Mouse (Mus musculus) lung, postnatal 0 days (tissue): ENCODE results near the gene Dnaja4.

ENCODE experiments used
- CTCF ChIP-seq: IDR thresholded peaks from 2 replicates; pipeline ENCODE4 v1.5.1; 2016; ENCODE audit warnings: antibody characterized with exemption, mild to moderate bottlenecking
- EP300 ChIP-seq: IDR thresholded peaks from 2 replicates; pipeline ENCODE4 v1.6.1; 2016; ENCODE audit warnings: antibody characterized with exemption, mild to moderate bottlenecking, control low read depth

DNA sequence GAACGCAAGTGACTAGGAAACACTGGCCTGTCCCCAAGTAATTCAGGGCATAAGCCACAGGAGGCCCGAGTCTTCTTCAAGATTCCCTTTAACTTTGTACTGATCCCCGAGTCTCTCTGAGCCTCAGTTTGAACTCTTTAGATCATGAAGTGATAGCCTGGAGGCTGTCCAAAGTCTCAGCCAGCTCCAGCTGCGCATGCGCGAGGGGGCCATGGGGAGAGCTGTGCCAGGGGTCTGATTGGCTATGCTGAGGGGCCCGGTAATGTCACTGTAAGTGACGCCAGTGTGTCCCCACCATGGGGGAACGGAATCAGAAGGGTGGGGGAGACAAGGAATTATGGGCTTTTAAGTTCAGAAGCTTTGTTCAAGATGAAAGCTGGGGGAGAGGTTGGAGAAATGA, 34.3 kb upstream of the Dnaja4 start:
- TF ChIP-seq CTCF (no peak), EP300 (no peak)
